Mouse (Mus musculus) erythroblast, embryonic 14.5 days (primary cell): ENCODE measurements around the gene Zmat3. TPM values are rescaled to one million over a fixed set of nuclear protein-coding genes. Genes with fewer than 3 reads are reported as not detected.

ENCODE experiments used
- H3K27me3 ChIP-seq: 2 replicates; pipeline ENCODE4 v1.6.1; 2012; ENCODE audit warnings: inconsistent platforms; ENCODE audit not compliant: control insufficient read depth
- H3K36me3 ChIP-seq: 2 replicates; pipeline ENCODE4 v1.6.1; 2012; ENCODE audit warnings: mild to moderate bottlenecking, inconsistent platforms; ENCODE audit not compliant: control insufficient read depth
- H3K4me1 ChIP-seq: 2 replicates; pipeline ENCODE4 v1.6.1; 2012; ENCODE audit warnings: inconsistent platforms; ENCODE audit not compliant: control insufficient read depth
- H3K4me3 ChIP-seq: replicated peaks from 2 replicates; pipeline ENCODE3; 2012; ENCODE audit warnings: moderate library complexity, mild to moderate bottlenecking, inconsistent platforms
- H3K9me3 ChIP-seq: 2 replicates; pipeline ENCODE4 v1.6.1; 2012; ENCODE audit warnings: low read length, inconsistent platforms, mixed read lengths; ENCODE audit not compliant: control insufficient read depth
- GATA1 ChIP-seq: IDR thresholded peaks from 2 replicates; pipeline ENCODE4 v1.6.1; 2012; ENCODE audit warnings: low read length, inconsistent platforms, mixed read lengths
- TAL1 ChIP-seq: IDR thresholded peaks from 3 replicates; pipeline ENCODE4 v1.6.1; 2012; ENCODE audit warnings: low read length, inconsistent platforms, mixed read lengths
- polyA plus RNA-seq: library from polyadenylated mRNA; stranded (reverse); fragments of >175 nt; gene quantifications from 2 replicates; pipeline ENCODE4 v1.2.3, GENCODE M21; 2012

The Zmat3 gene
- polyA plus RNA-seq, 1 experiment, result 0.01 TPM

DNA sequence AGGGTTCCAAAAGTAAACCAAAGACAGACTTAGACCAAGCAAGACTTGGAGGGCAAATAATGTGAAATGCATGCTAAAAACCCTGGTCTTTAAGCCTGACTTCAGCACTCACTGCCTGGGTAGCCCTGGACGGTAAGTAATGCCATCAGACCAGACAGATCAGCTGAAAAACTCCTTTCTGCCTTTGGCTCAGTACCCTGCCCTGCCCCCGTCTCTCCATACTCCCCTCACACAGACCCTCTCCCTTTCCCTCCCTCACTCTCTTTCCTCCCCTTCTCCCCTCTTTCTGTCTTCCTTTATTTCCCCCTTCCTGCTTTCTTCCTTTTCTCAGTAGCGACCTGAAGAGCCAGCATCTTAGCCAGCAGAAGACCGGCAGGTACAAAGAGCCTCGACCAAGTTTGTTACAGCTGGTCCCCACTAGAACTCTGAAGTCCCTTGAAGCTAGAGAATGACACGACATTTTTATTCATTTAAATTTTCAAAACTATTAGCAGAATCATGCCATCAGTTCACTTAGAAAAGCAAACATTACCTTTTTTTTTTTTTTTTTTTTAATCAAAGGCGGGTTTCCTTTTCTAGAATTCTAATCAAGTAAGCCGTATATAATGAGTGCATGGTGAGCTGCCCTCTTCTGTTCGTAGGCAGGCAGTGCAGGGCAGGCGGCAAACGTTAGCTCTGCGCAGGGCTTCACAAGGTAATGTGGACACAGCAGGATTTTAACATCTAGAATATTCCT is 48.5 kb downstream of the Zmat3 start:
- H3K36me3 ChIP-seq, result no peaks in the 10 kb centered on the region
- TF ChIP-seq GATA1 (no peak), TAL1 (no peak)
- H3K4me1 ChIP-seq, result no peaks in the 10 kb centered on the region

DNA sequence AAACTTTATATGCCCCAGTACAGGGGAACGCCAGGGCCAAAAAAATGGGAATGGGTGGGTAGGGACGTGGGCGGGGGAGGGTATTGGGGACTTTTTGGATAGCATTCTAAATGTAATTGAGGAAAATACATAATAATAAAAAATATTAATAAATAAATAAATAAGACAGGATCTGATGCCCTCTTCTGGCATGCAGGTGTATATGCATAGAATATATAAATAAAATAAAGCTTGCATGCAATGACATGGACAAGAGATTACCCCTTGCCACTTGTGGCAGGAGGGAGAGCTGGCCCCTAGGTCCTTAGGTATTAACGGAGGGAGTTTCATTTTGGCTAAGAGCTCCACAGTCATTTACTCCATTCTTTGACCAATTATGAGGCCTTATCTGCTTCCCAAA is 51.1 kb downstream of the Zmat3 start:
- Histone ChIP-seq H3K4me3 (no peak overlapping the region), H3K9me3 (no peaks in the 10 kb centered on the region), H3K27me3 (no peaks in the 10 kb centered on the region), H3K36me3 (no peaks in the 10 kb centered on the region), H3K4me1 (no peaks in the 10 kb centered on the region)
- TF ChIP-seq GATA1 (no peak), TAL1 (no peak)

More for the DNA sequence above, 48.5 kb downstream of the Zmat3 start:
- H3K9me3 ChIP-seq, result no peaks in the 10 kb centered on the region
- no peak overlapping the region for H3K4me3 ChIP-seq
- H3K27me3 ChIP-seq, result no peaks in the 10 kb centered on the region

DNA sequence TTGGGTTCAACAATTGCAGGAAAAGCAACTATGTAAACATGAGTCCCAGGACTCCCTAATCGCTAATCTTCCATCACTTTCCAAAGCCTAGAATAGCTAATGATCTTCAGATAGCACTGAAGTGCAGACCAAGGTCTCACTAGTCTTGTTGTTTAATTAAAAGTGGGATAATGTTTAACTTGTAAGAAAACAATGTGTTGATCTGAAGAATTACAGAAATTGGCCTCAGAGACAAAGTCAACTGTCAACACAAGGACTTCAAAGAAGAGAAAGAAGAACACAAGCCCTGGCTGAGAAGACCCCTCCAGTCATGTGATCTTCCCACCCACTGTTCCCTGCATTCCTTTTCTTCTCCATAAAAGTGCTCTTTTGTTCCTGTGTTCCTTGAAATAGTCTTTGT is 61.6 kb downstream of the Zmat3 start:
- H3K9me3 ChIP-seq, result no peaks in the 10 kb centered on the region
- H3K4me3 ChIP-seq, result no peak overlapping the region
- H3K4me1 ChIP-seq, result no peaks in the 10 kb centered on the region
- TF ChIP-seq GATA1, result no peak
- no peak for TF ChIP-seq TAL1
- H3K27me3 ChIP-seq, result no peaks in the 10 kb centered on the region
- H3K36me3 ChIP-seq, result no peaks in the 10 kb centered on the region

DNA sequence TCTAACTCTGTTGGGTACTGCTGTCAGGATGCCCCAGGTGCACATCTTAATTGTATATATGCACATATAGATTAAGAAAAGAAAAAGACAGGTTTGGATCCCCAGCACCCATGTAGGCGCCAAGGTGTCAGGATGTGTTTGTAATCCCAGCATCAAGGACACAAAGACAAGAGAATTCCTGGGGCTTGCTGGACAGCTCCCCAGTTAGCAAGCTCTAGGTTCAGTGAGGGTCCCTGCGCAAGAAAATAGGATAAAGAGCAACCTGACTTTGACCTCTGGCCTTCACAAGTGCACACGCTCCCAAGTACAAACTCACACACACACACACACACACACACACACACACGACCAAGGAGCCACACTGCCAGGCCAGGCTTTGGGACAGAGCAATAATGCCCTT is 73.8 kb downstream of the Zmat3 start:
- TF ChIP-seq GATA1, result no peak
- TF ChIP-seq TAL1, result no peak
- Histone ChIP-seq H3K4me1 (no peaks in the 10 kb centered on the region), H3K9me3 (no peaks in the 10 kb centered on the region), H3K4me3 (no peak overlapping the region), H3K36me3 (no peaks in the 10 kb centered on the region), H3K27me3 (no peaks in the 10 kb centered on the region)

Other genes with a start within 250 kb of the Zmat3 start
- gene Pik3ca, start 31.7 kb upstream of the Zmat3 start, polyA plus RNA-seq, result 0.11 and 0.21 TPM in 2 replicates
- gene Kcnmb3, start 126.2 kb upstream of the Zmat3 start, polyA plus RNA-seq, result not detected in 2 replicates
- gene Zfp639, start 144.2 kb upstream of the Zmat3 start, polyA plus RNA-seq, result 0.16 TPM in 2 replicates
- 0.33 and 0.48 TPM in 2 replicates for gene Mfn1, start 163.5 kb upstream of the Zmat3 start, polyA plus RNA-seq